ENCODE assay signal across 9 mouse cellular contexts in the genomic region with DNA sequence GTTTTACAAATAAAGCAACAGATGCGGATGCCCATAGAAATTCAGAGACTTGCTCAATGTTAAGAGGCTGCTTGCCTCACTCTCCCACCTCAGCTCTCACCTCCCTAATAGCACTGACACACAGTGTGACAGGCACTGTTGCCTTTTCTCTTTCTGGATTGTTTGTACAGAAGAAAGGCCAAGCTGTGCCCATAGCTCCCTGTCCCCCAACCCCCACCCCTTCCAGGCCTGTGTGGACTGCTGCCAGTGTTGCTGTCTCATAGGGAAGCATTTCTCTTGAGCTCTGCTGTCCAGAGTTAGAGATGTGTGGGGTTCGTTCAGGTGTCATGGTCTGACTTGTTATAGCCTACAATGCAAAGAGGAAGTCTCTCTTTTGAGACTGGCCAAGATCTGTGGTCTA. TPM values are rescaled to one million over a fixed set of nuclear protein-coding genes. Genes with fewer than 3 reads are reported as not detected.
A peak's percentile ranks its signal among the peaks of the same experiment; 100 is the strongest.
DNase-seq lines count a peak whose midpoint lies in the region; ATAC-seq and TF ChIP-seq lines count a peak whose summit lies in the region.
"Had no signal": no experiment of that assay in that cellular context is flagged by ENCODE, and none has a peak within 500 bp of the region (broad histone marks: within the 10 kb centered on the region; RNA-seq: fewer than 3 reads in every experiment).

No protein-coding gene starts in this region.

- DNase-seq in hindbrain, embryonic 10.5 days (ENCODE audit: low spot score) = no peak
- DNase-seq in hindbrain, embryonic 11.5 days (ENCODE audit: low spot score) = no peak
- peak; percentile 80 for DNase-seq in adrenal gland, postnatal 14 days
- no peak for DNase-seq in heart, postnatal 0 days (ENCODE audit: low spot score)
- DNase-seq in embryo, embryonic 10 days (ENCODE audit: low spot score) = no peak
- DNase-seq in right cerebral cortex, postnatal 25 days = no peak
- DNase-seq in kidney, adult 18-20 months = no peak

- H3K36me3 ChIP-seq in hindbrain, embryonic 10.5 days = peaks cover 16% of the 10 kb centered on the region
- no peaks in the 10 kb centered on the region for H3K36me3 ChIP-seq in hindbrain, embryonic 11.5 days (ENCODE audit: control insufficient read depth, insufficient read depth, low read length)
- H3K36me3 ChIP-seq in heart, postnatal 0 days (replicated peaks; ENCODE audit: control insufficient read depth, insufficient read depth, low read length) = peaks cover 28% of the 10 kb centered on the region
- peaks cover 12% of the 10 kb centered on the region for H3K36me3 ChIP-seq in midbrain, embryonic 12.5 days

- H3K4me2 ChIP-seq in hindbrain, embryonic 11.5 days (replicated peaks; ENCODE audit: low read depth, low read length) = no peak overlapping the region
- H3K4me2 ChIP-seq in heart, postnatal 0 days (ENCODE audit: low read depth, low read length) = peak overlapping the region; percentile 79
- H3K4me2 ChIP-seq in midbrain, embryonic 12.5 days (replicated peaks) = peak overlapping the region; percentile 80; the same call in 1 of the 2 replicates

- H3K27ac ChIP-seq in hindbrain, embryonic 10.5 days = no peak overlapping the region
- H3K27ac ChIP-seq in hindbrain, embryonic 11.5 days (ENCODE audit: low read depth, low read length) = no peak overlapping the region
- no peak overlapping the region for H3K27ac ChIP-seq in heart, postnatal 0 days (ENCODE audit: low read depth)
- H3K27ac ChIP-seq in midbrain, embryonic 12.5 days (replicated peaks) = no peak overlapping the region

- peaks cover 4% of the 10 kb centered on the region; the same call in 1 of the 2 replicates for H3K27me3 ChIP-seq in hindbrain, embryonic 10.5 days (ENCODE audit: insufficient read depth, poor library complexity, severe bottlenecking)
- H3K27me3 ChIP-seq in hindbrain, embryonic 11.5 days (ENCODE audit: control insufficient read depth, insufficient read depth, low read length) = no peaks in the 10 kb centered on the region
- no peaks in the 10 kb centered on the region for H3K27me3 ChIP-seq in heart, postnatal 0 days (ENCODE audit: control insufficient read depth, insufficient read depth, low read length)
- peaks cover 7% of the 10 kb centered on the region; the same call in 1 of the 2 replicates for H3K27me3 ChIP-seq in midbrain, embryonic 12.5 days

- no peak for TF ChIP-seq CTCF in heart, postnatal 0 days (IDR thresholded peaks at IDR 0.05; ENCODE audit: low read depth)

- no peaks in the 10 kb centered on the region for H3K9me3 ChIP-seq in hindbrain, embryonic 10.5 days
- no peaks in the 10 kb centered on the region for H3K9me3 ChIP-seq in hindbrain, embryonic 11.5 days (ENCODE audit: control insufficient read depth, low read length)
- H3K9me3 ChIP-seq in heart, postnatal 0 days (replicated peaks; ENCODE audit: control insufficient read depth, low read length) = no peaks in the 10 kb centered on the region
- no peaks in the 10 kb centered on the region for H3K9me3 ChIP-seq in midbrain, embryonic 12.5 days

- ATAC-seq in hindbrain, embryonic 11.5 days (ENCODE audit: low FRiP score) = no peak
- no peak for ATAC-seq in heart, postnatal 0 days (ENCODE audit: insufficient read depth, low read depth)
- ATAC-seq in midbrain, embryonic 12.5 days (ENCODE audit: low FRiP score, low read depth) = no peak

- H3K9ac ChIP-seq in hindbrain, embryonic 11.5 days (ENCODE audit: low read depth, low read length) = no peak overlapping the region
- peak overlapping the region; percentile 79; the same call in 1 of the 2 replicates for H3K9ac ChIP-seq in heart, postnatal 0 days (replicated peaks; ENCODE audit: low read depth, low read length)
- H3K9ac ChIP-seq in midbrain, embryonic 12.5 days (replicated peaks) = no peak overlapping the region

- peak overlapping the region; percentile 70; the same call in 1 of the 2 replicates for H3K4me3 ChIP-seq in hindbrain, embryonic 10.5 days
- H3K4me3 ChIP-seq in hindbrain, embryonic 11.5 days (ENCODE audit: low read depth, low read length) = no peak overlapping the region
- H3K4me3 ChIP-seq in heart, postnatal 0 days (ENCODE audit: low read depth, low read length) = peak overlapping the region; percentile 82
- H3K4me3 ChIP-seq in midbrain, embryonic 12.5 days = peak overlapping the region; percentile 53; the same call in 1 of the 2 replicates

- no peak for TF ChIP-seq EP300 in heart, postnatal 0 days (IDR thresholded peaks at IDR 0.05; ENCODE audit: low read depth)

- 74% methylated on average over 2 of the region's 2 CpGs for WGBS in hindbrain, embryonic 10.5 days
- WGBS in hindbrain, embryonic 11.5 days = 76% methylated on average over 2 of the region's 2 CpGs
- 60% methylated on average over 2 of the region's 2 CpGs for WGBS in heart, postnatal 0 days
- WGBS in midbrain, embryonic 12.5 days = 77% methylated on average over 2 of the region's 2 CpGs

- H3K4me1 ChIP-seq in hindbrain, embryonic 10.5 days (replicated peaks) = peaks cover 20% of the 10 kb centered on the region
- H3K4me1 ChIP-seq in hindbrain, embryonic 11.5 days (replicated peaks; ENCODE audit: control insufficient read depth, insufficient read depth, low read length) = no peaks in the 10 kb centered on the region
- peaks cover 20% of the 10 kb centered on the region for H3K4me1 ChIP-seq in heart, postnatal 0 days (ENCODE audit: control insufficient read depth, insufficient read depth)
- H3K4me1 ChIP-seq in midbrain, embryonic 12.5 days = peaks cover 17% of the 10 kb centered on the region

RNA-seq across cellular contexts. Expression of a gene that starts 6.2 kb away (rescaled TPM):
- polyA plus RNA-seq in hindbrain, embryonic 10.5 days (2016; fragmentation: Nextera tagmentation; extraction: Ambion mirVana) = 39.6 and 44.7 TPM in 2 replicates
- polyA plus RNA-seq in hindbrain, embryonic 11.5 days (2014; fragmentation: Nextera tagmentation; extraction: Ambion mirVana) = 44.0 and 47.2 TPM in 2 replicates
- 297 and 309 TPM in 2 replicates for total RNA-seq in adrenal gland, postnatal 14 days (2021)
- 192 and 229 TPM in 2 replicates for total RNA-seq in heart, postnatal 0 days (2014; rRNA removed; ENCODE audit: low replicate concordance)
- 99.9 and 103 TPM in 2 replicates for polyA plus RNA-seq in heart, postnatal 0 days (2015; fragmentation: Nextera tagmentation; extraction: Ambion mirVana)
- 36.6 and 38.3 TPM in 2 replicates for polyA plus RNA-seq in midbrain, embryonic 12.5 days (2016; fragmentation: Nextera tagmentation; extraction: Ambion mirVana)

RNA-seq across cellular contexts. Expression of a gene that starts 6.3 kb away (rescaled TPM):
- polyA plus RNA-seq in hindbrain, embryonic 10.5 days (2016; fragmentation: Nextera tagmentation; extraction: Ambion mirVana) = 243 and 271 TPM in 2 replicates
- polyA plus RNA-seq in hindbrain, embryonic 11.5 days (2014; fragmentation: Nextera tagmentation; extraction: Ambion mirVana) = 270 and 300 TPM in 2 replicates
- 237 and 250 TPM in 2 replicates for total RNA-seq in adrenal gland, postnatal 14 days (2021)
- 267 and 313 TPM in 2 replicates for total RNA-seq in heart, postnatal 0 days (2014; rRNA removed; ENCODE audit: low replicate concordance)
- 389 and 395 TPM in 2 replicates for polyA plus RNA-seq in heart, postnatal 0 days (2015; fragmentation: Nextera tagmentation; extraction: Ambion mirVana)
- polyA plus RNA-seq in midbrain, embryonic 12.5 days (2016; fragmentation: Nextera tagmentation; extraction: Ambion mirVana) = 220 and 224 TPM in 2 replicates

RNA-seq across cellular contexts. Expression of a gene that starts 24.5 kb away (rescaled TPM):
- polyA plus RNA-seq in hindbrain, embryonic 10.5 days (2016; fragmentation: Nextera tagmentation; extraction: Ambion mirVana) = not detected in 2 replicates
- not detected in 2 replicates for polyA plus RNA-seq in hindbrain, embryonic 11.5 days (2014; fragmentation: Nextera tagmentation; extraction: Ambion mirVana)
- not detected in 2 replicates for total RNA-seq in adrenal gland, postnatal 14 days (2021)
- total RNA-seq in heart, postnatal 0 days (2014; rRNA removed; ENCODE audit: low replicate concordance) = not detected in 2 replicates
- not detected in 2 replicates for polyA plus RNA-seq in heart, postnatal 0 days (2015; fragmentation: Nextera tagmentation; extraction: Ambion mirVana)
- not detected in 2 replicates for polyA plus RNA-seq in midbrain, embryonic 12.5 days (2016; fragmentation: Nextera tagmentation; extraction: Ambion mirVana)
- polyA plus RNA-seq: large intestine, adult 2 months had no signal
